Mouse (Mus musculus): ENCODE results near the gene Fmnl1. TPM values are rescaled to one million over a fixed set of nuclear protein-coding genes. Genes with fewer than 3 reads are reported as not detected.
A peak's percentile ranks its signal among the peaks of the same experiment; 100 is the strongest.
"Not testable (repeated sequence)": the region's sequence is repeated elsewhere in the genome, so short reads cannot be mapped to it uniquely, and the experiment has no call there.

Fmnl1 gene
- polyA plus RNA-seq, 1 experiment from 2014 or later: 1.8 TPM

DNA sequence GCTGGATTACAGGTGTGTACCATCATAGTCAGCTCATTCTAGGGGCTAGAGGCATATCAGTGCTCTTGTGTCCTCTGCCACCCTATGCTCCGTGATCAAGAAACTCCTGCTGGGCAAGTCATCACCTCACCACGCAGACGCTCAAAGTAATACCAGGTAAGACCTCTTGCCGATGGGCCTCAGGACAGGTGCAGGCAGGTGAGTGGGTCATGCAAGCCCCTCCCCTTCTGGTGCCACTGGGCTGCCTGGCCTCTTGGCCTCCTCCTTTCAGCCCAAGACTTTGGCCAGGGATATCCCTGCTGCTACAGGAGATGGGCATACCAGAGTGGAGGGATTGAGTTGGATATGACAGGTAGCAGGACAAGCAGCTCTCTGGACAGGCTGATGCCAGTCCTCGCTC is 48.4 kb downstream of the Fmnl1 start:
- no peaks in the 10 kb centered on the region for H3K9me3 ChIP-seq (ENCODE audit: control insufficient read depth, low read length)
- WGBS: 91% methylated on average over 5 of the region's 5 CpGs
- H3K4me2 ChIP-seq (ENCODE audit: low read depth, low read length, severe bottlenecking): no peak overlapping the region
- no peak overlapping the region for H3K9ac ChIP-seq (ENCODE audit: low read length)
- no peak overlapping the region for H3K27ac ChIP-seq (ENCODE audit: low read depth, low read length)
- H3K36me3 ChIP-seq (ENCODE audit: control insufficient read depth, insufficient read depth, low read length): peaks cover 6% of the 10 kb centered on the region
- DNase-seq (ENCODE audit: low spot score) (no peak), ATAC-seq (replicated peaks; ENCODE audit: low FRiP score) (no peak)
- H3K27me3 ChIP-seq (ENCODE audit: control insufficient read depth, insufficient read depth, low read length): no peaks in the 10 kb centered on the region
- 0 out of 2 replicates have a peak, but pooled peaks cover 2% of the 10 kb centered on the region for H3K4me1 ChIP-seq (replicated peaks; ENCODE audit: control insufficient read depth, insufficient read depth, low read length)
- H3K4me3 ChIP-seq (ENCODE audit: low read depth, low read length): no peak overlapping the region

DNA sequence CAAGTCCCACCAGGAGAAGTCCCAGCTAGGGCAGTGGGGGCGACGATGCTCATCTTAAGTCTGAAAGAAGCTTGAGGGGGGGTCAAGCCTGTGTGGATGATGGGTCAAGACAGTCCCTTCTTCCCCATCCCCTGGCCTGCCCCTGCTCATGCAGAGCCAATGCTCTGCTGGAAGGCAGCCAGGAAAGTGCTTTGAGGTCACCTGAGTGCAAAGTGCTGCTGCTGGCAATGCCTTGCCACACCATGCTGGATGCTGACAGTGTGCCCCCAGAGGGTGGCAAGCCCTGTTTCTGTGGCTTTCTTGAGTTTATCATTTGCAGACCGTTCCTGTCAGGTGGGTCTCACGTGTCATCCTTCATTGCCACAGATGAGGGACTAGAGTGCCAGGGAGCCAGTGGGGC is 49.1 kb downstream of the Fmnl1 start:
- H3K36me3 ChIP-seq (ENCODE audit: control insufficient read depth, insufficient read depth, low read length): peaks cover 6% of the 10 kb centered on the region
- no peak for DNase-seq (ENCODE audit: low spot score)
- no peak overlapping the region for H3K9ac ChIP-seq (ENCODE audit: low read length)
- no peak overlapping the region for H3K4me3 ChIP-seq (ENCODE audit: low read depth, low read length)
- H3K4me1 ChIP-seq (replicated peaks; ENCODE audit: control insufficient read depth, insufficient read depth, low read length): 0 out of 2 replicates have a peak, but pooled peaks cover 2% of the 10 kb centered on the region
- no peaks in the 10 kb centered on the region for H3K9me3 ChIP-seq (ENCODE audit: control insufficient read depth, low read length)
- H3K27me3 ChIP-seq (ENCODE audit: control insufficient read depth, insufficient read depth, low read length): no peaks in the 10 kb centered on the region
- no peak for ATAC-seq (replicated peaks; ENCODE audit: low FRiP score)
- WGBS: 86% methylated on average over 4 of the region's 4 CpGs
- no peak overlapping the region for H3K4me2 ChIP-seq (ENCODE audit: low read depth, low read length, severe bottlenecking)
- H3K27ac ChIP-seq (ENCODE audit: low read depth, low read length): no peak overlapping the region

DNA sequence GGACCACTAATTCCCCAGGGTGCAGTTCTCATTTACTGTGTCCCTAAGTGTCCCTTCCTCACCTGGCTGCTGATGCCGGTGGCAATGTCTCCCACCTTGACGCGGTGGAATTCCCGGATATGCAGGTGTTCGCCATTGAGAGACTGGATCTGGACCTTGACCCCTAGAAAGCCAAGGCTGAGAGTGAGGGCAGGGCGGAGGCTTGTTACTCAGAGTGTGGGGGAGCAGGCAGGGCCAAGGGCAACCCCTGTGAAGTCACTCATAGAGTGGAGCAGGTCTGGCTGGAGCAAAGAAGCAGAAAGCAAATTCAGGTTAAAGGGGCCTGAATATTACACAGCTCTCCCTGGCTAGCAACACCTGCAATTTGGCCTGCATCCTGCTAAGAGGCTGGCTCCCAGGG is 50.5 kb downstream of the Fmnl1 start:
- DNase-seq (ENCODE audit: low spot score) (no peak), ATAC-seq (replicated peaks; ENCODE audit: low FRiP score) (no peak)
- no peaks in the 10 kb centered on the region for H3K9me3 ChIP-seq (ENCODE audit: control insufficient read depth, low read length)
- no peaks in the 10 kb centered on the region for H3K27me3 ChIP-seq (ENCODE audit: control insufficient read depth, insufficient read depth, low read length)
- no peak overlapping the region for H3K4me3 ChIP-seq (ENCODE audit: low read depth, low read length)
- 90% methylated on average over 6 of the region's 6 CpGs for WGBS
- 0 out of 2 replicates have a peak, but pooled peaks cover 2% of the 10 kb centered on the region for H3K4me1 ChIP-seq (replicated peaks; ENCODE audit: control insufficient read depth, insufficient read depth, low read length)
- no peak overlapping the region for H3K27ac ChIP-seq (ENCODE audit: low read depth, low read length)
- H3K9ac ChIP-seq (ENCODE audit: low read length): no peak overlapping the region
- no peak overlapping the region for H3K4me2 ChIP-seq (ENCODE audit: low read depth, low read length, severe bottlenecking)
- H3K36me3 ChIP-seq (ENCODE audit: control insufficient read depth, insufficient read depth, low read length): peaks cover 6% of the 10 kb centered on the region

DNA sequence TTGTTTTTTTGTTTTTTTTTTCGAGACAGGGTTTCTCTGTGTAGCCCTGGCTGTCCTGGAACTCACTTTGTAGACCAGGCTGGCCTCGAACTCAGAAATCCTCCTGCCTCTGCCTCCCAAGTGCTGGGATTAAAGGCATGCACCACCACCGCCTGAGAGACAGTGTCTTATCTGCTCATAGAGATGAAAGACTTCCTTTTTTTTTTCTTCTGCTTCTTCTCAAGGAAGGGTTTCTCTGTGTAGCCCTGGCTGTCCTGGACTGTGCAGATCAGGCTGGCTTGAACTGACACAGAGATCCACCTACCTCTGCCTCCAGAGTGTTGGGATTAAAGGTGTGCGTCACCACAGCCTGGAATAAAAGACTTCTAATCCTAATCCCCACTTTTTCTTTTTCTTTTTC is 51.8 kb downstream of the Fmnl1 start:
- DNase-seq (ENCODE audit: low spot score); H3K9me3 ChIP-seq (ENCODE audit: control insufficient read depth, low read length); H3K4me1 ChIP-seq (replicated peaks; ENCODE audit: control insufficient read depth, insufficient read depth, low read length); H3K27me3 ChIP-seq (ENCODE audit: control insufficient read depth, insufficient read depth, low read length); H3K36me3 ChIP-seq (ENCODE audit: control insufficient read depth, insufficient read depth, low read length); H3K27ac ChIP-seq (ENCODE audit: low read depth, low read length); H3K4me2 ChIP-seq (ENCODE audit: low read depth, low read length, severe bottlenecking); H3K4me3 ChIP-seq (ENCODE audit: low read depth, low read length); H3K9ac ChIP-seq (ENCODE audit: low read length); ATAC-seq (replicated peaks; ENCODE audit: low FRiP score): not testable (repeated sequence)
- WGBS: 92% methylated on average over 3 of the region's 4 CpGs

DNA sequence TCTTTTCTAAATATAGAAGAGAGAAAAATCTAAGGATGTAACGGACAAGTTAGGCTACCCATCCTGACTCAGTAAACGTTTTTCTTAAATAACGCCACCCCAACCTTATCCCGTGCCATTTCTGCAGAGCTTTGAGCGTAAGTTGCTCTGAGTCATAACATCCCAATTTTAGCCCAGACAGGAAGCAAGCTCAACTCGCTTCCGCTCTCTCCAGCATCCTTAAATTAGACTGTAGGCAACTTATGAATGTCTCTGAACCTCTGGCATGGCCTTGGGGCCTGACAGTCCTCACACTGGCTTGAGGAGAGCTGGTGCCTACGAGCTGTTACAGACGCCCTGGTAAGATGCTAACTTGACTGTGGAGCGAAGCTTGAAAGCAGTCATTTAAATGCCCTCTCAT is 52.5 kb downstream of the Fmnl1 start:
- DNase-seq (ENCODE audit: low spot score) (no peak), ATAC-seq (replicated peaks; ENCODE audit: low FRiP score) (no peak)
- no peaks in the 10 kb centered on the region for H3K27me3 ChIP-seq (ENCODE audit: control insufficient read depth, insufficient read depth, low read length)
- 87% methylated on average over 10 of the region's 10 CpGs for WGBS
- no peak overlapping the region for H3K4me2 ChIP-seq (ENCODE audit: low read depth, low read length, severe bottlenecking)
- H3K36me3 ChIP-seq (ENCODE audit: control insufficient read depth, insufficient read depth, low read length): peaks cover 6% of the 10 kb centered on the region
- H3K27ac ChIP-seq (ENCODE audit: low read depth, low read length): 0 out of 2 replicates have a peak overlapping the region, but pooled peaks have one; percentile 12
- H3K4me3 ChIP-seq (ENCODE audit: low read depth, low read length): no peak overlapping the region
- H3K4me1 ChIP-seq (replicated peaks; ENCODE audit: control insufficient read depth, insufficient read depth, low read length): no peaks in the 10 kb centered on the region
- no peak overlapping the region for H3K9ac ChIP-seq (ENCODE audit: low read length)
- no peaks in the 10 kb centered on the region for H3K9me3 ChIP-seq (ENCODE audit: control insufficient read depth, low read length)

DNA sequence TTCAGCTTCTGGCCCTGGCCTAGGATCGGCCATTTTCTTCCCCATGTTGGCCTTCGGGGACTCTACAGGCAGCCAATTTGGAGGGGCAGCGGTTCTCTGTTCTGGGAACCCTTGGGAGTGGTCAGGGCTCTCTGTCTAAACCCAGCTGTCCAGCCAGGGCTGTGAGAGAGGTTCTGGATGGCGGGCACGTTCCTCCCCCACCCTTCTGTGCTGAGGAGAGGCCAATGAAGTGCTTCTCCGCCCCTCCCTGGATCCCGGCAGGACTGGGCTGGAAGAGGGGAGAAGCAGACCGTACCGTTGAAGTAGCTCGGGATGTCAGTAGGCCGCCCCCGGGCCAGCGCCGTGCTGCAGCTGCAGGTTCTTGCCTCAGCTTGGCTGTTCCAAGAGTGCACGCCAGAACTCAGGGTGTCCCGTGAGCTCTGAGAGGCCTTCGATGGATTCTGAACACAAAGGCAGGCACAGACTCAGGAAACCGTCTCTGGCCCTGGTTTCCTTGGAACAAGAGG is 53.1 kb downstream of the Fmnl1 start:
- Histone ChIP-seq H3K4me2 (ENCODE audit: low read depth, low read length, severe bottlenecking) (no peak overlapping the region), H3K4me1 (replicated peaks; ENCODE audit: control insufficient read depth, insufficient read depth, low read length) (no peaks in the 10 kb centered on the region), H3K9ac (ENCODE audit: low read length) (no peak overlapping the region), H3K27me3 (ENCODE audit: control insufficient read depth, insufficient read depth, low read length) (no peaks in the 10 kb centered on the region), H3K27ac (ENCODE audit: low read depth, low read length) (no peak overlapping the region), H3K4me3 (ENCODE audit: low read depth, low read length) (no peak overlapping the region), H3K9me3 (ENCODE audit: control insufficient read depth, low read length) (no peaks in the 10 kb centered on the region), H3K36me3 (ENCODE audit: control insufficient read depth, insufficient read depth, low read length) (peaks cover 6% of the 10 kb centered on the region)
- WGBS: 71% methylated on average over 18 of the region's 18 CpGs
- DNase-seq (ENCODE audit: low spot score) (no peak), ATAC-seq (replicated peaks; ENCODE audit: low FRiP score) (no peak)

DNA sequence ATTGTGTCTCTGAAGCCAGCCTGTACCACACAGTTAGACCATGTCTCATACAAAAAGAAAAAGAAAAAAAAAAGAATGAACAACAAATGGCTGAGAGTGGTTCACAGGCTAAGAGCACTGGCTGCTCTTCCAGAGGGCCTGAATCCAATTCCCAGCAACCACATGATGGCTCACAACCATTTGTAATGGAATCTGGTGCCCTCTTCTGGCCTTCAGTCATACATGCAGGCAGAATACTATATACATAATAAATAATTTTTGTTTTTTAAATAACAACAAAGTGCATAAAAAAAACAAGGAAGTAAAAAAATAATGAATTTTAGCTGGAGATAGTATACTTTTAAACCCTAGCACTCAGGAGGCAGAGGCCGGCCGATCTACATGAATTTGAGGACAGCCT is 58.7 kb downstream of the Fmnl1 start:
- no peak overlapping the region for H3K4me3 ChIP-seq (ENCODE audit: low read depth, low read length)
- no peak for ATAC-seq (replicated peaks; ENCODE audit: low FRiP score)
- DNase-seq (ENCODE audit: low spot score): no peak
- H3K9me3 ChIP-seq (ENCODE audit: control insufficient read depth, low read length): no peaks in the 10 kb centered on the region; the same call in 1 of the 2 replicates
- no peak overlapping the region for H3K27ac ChIP-seq (ENCODE audit: low read depth, low read length)
- H3K4me2 ChIP-seq (ENCODE audit: low read depth, low read length, severe bottlenecking): no peak overlapping the region
- 98% methylated on average over 2 of the region's 2 CpGs for WGBS
- H3K4me1 ChIP-seq (replicated peaks; ENCODE audit: control insufficient read depth, insufficient read depth, low read length): no peaks in the 10 kb centered on the region
- H3K9ac ChIP-seq (ENCODE audit: low read length): no peak overlapping the region
- peaks cover 9% of the 10 kb centered on the region for H3K36me3 ChIP-seq (ENCODE audit: control insufficient read depth, insufficient read depth, low read length)
- no peaks in the 10 kb centered on the region for H3K27me3 ChIP-seq (ENCODE audit: control insufficient read depth, insufficient read depth, low read length)

DNA sequence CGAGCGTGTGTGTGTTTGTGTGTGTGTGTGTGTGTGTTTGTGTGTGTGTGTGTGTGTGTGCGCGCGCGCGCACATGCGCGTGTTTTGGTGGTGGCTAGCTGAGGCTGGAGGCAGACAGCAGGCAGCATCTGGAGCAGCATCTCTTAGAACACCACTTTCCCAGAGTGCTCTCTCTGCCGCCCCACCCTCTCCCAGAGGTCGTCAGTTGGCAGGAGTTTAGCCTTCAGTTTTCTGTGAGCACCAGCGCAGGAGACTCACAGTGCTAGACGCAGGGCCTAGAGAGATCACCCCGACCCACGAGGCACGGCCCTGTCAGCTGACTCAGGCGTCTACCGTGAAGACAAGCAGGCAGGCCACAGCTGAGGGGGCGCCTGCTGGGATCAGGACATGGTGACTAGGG is 59.7 kb downstream of the Fmnl1 start:
- H3K4me2 ChIP-seq (ENCODE audit: low read depth, low read length, severe bottlenecking): no peak overlapping the region
- 93% methylated on average over 19 of the region's 19 CpGs for WGBS
- H3K9ac ChIP-seq (ENCODE audit: low read length): no peak overlapping the region
- H3K27ac ChIP-seq (ENCODE audit: low read depth, low read length): no peak overlapping the region
- ATAC-seq (replicated peaks; ENCODE audit: low FRiP score) (no peak), DNase-seq (ENCODE audit: low spot score) (no peak)
- H3K4me3 ChIP-seq (ENCODE audit: low read depth, low read length): no peak overlapping the region
- H3K27me3 ChIP-seq (ENCODE audit: control insufficient read depth, insufficient read depth, low read length): no peaks in the 10 kb centered on the region
- H3K36me3 ChIP-seq (ENCODE audit: control insufficient read depth, insufficient read depth, low read length): peaks cover 9% of the 10 kb centered on the region
- H3K9me3 ChIP-seq (ENCODE audit: control insufficient read depth, low read length): no peaks in the 10 kb centered on the region; the same call in 1 of the 2 replicates
- no peaks in the 10 kb centered on the region for H3K4me1 ChIP-seq (replicated peaks; ENCODE audit: control insufficient read depth, insufficient read depth, low read length)

DNA sequence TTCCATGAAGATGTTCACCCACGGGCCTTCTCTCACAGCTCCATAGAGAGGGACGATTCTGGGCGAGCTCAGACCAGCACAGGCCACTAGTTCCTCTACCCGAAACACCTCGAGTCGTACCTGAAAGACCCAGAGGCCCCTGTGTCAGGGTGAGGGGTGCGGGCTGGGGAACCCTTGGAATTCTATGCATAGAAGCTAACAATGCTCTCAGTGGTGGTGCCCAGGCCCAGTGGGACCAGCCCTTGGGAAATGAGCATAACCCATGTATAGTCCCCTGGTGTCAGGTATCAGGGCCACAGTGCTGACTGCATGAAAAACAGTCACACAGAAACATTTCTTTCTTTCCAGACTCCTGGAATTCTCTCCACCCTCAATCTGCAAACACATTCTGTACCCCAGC is 60.5 kb downstream of the Fmnl1 start:
- no peak overlapping the region for H3K9ac ChIP-seq (ENCODE audit: low read length)
- H3K4me1 ChIP-seq (replicated peaks; ENCODE audit: control insufficient read depth, insufficient read depth, low read length): no peaks in the 10 kb centered on the region
- 89% methylated on average over 7 of the region's 7 CpGs for WGBS
- H3K4me2 ChIP-seq (ENCODE audit: low read depth, low read length, severe bottlenecking): no peak overlapping the region
- H3K4me3 ChIP-seq (ENCODE audit: low read depth, low read length): no peak overlapping the region
- H3K27me3 ChIP-seq (ENCODE audit: control insufficient read depth, insufficient read depth, low read length): no peaks in the 10 kb centered on the region
- no peak for ATAC-seq (replicated peaks; ENCODE audit: low FRiP score)
- no peaks in the 10 kb centered on the region; the same call in 1 of the 2 replicates for H3K9me3 ChIP-seq (ENCODE audit: control insufficient read depth, low read length)
- H3K27ac ChIP-seq (ENCODE audit: low read depth, low read length): no peak overlapping the region
- DNase-seq (ENCODE audit: low spot score): no peak
- H3K36me3 ChIP-seq (ENCODE audit: control insufficient read depth, insufficient read depth, low read length): peaks cover 9% of the 10 kb centered on the region

Measured in forebrain, embryonic 11.5 days (tissue).